Mouse (Mus musculus) cortical plate, adult 2 months (tissue): ENCODE measurements around the gene Selenon.

ENCODE experiments used
- CTCF ChIP-seq: fragments of 200-500 bp; IDR thresholded peaks from 2 replicates; pipeline ENCODE4 v1.5.1; 2011; ENCODE audit warnings: mild to moderate bottlenecking, control low read depth, low read length; ENCODE audit not compliant: insufficient read depth; ENCODE audit errors: extremely low read depth
- POLR2A ChIP-seq: fragments of 200-500 bp; IDR thresholded peaks from 2 replicates; pipeline ENCODE4 v1.6.1; 2011; ENCODE audit warnings: mild to moderate bottlenecking, low read length, control low read depth; ENCODE audit not compliant: insufficient read depth; ENCODE audit errors: extremely low read depth

GRCm38 (mm10) chr4:134559154-134559553, 7.2 kb upstream of the Selenon start:
- TF ChIP-seq CTCF (no peak), POLR2A (no peak)
